Mouse (Mus musculus) lung, postnatal 0 days (tissue): ENCODE data around the gene Mcm2.
A peak's percentile ranks its signal among the peaks of the same experiment; 100 is the strongest.

Experiments
- CTCF ChIP-seq: IDR thresholded peaks from 2 replicates; pipeline ENCODE4 v1.5.1; 2016; ENCODE audit warnings: antibody characterized with exemption, mild to moderate bottlenecking
- EP300 ChIP-seq: IDR thresholded peaks from 2 replicates; pipeline ENCODE4 v1.6.1; 2016; ENCODE audit warnings: antibody characterized with exemption, mild to moderate bottlenecking, control low read depth

DNA sequence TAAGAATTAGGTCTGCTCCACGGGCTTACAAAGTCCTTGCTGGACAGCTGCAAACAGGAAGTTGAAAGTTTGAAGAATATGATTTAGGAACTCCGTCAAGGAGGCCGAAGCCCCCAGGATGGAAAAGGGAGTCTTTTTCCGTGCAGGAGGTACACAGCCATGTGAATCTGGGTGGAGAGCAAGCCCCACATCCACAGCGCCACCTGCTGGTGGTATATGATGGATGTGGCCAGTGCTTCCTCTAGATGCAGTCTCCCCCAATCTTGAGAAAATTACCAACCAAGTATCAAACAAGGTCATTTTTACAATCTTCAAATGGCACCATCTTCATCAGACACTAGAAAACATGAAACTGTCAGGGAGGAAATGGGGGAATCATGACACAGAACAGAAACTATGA lies 5.0 kb downstream of the Mcm2 start:
- TF ChIP-seq CTCF (peak; percentile 88), EP300 (no peak)
